Mouse (Mus musculus): ENCODE data around the gene Def6. TPM values are rescaled to one million over a fixed set of nuclear protein-coding genes. Genes with fewer than 3 reads are reported as not detected.

Gene Def6
- polyA plus RNA-seq, 1 experiment from 2014 or later = 27.3 TPM

DNA sequence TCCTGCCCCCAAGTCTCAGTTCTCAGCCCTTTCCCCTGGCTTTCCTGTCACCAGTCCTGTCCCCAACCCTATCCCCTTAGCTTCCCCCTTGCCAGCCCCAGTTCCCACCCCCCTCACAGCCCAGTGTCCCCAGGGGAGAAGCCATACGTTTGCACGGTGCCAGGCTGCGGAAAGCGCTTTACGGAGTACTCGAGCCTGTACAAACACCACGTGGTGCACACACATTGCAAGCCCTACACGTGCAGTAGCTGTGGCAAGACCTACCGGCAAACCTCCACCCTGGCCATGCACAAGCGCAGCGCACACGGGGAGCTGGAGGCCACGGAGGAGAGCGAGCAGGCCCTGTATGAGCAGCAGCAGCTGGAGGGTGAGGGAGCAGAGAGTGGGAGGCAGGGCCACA, 5.6 kb upstream of the Def6 start:
- Histone ChIP-seq H3K4me3 (ENCODE audit: low read depth, low read length) (no peak overlapping the region), H3K4me2 (no peak overlapping the region), H3K4me1 (replicated peaks; ENCODE audit: control insufficient read depth, insufficient read depth, low read length) (peaks cover 3% of the 10 kb centered on the region), H3K9ac (ENCODE audit: low read depth, low read length) (no peak overlapping the region), H3K27me3 (replicated peaks; ENCODE audit: control insufficient read depth, insufficient read depth, low read length) (no peaks in the 10 kb centered on the region), H3K27ac (ENCODE audit: low read depth, low read length) (no peak overlapping the region), H3K36me3 (ENCODE audit: control insufficient read depth, insufficient read depth, low read length) (peaks cover 10% of the 10 kb centered on the region; the same call in 1 of the 2 replicates), H3K9me3 (ENCODE audit: control insufficient read depth, low read length) (no peaks in the 10 kb centered on the region)
- no peak for ATAC-seq (replicated peaks; ENCODE audit: low FRiP score)
- DNase-seq (ENCODE audit: low spot score) = no peak
- 81% methylated on average over 14 of the region's 14 CpGs for WGBS

DNA sequence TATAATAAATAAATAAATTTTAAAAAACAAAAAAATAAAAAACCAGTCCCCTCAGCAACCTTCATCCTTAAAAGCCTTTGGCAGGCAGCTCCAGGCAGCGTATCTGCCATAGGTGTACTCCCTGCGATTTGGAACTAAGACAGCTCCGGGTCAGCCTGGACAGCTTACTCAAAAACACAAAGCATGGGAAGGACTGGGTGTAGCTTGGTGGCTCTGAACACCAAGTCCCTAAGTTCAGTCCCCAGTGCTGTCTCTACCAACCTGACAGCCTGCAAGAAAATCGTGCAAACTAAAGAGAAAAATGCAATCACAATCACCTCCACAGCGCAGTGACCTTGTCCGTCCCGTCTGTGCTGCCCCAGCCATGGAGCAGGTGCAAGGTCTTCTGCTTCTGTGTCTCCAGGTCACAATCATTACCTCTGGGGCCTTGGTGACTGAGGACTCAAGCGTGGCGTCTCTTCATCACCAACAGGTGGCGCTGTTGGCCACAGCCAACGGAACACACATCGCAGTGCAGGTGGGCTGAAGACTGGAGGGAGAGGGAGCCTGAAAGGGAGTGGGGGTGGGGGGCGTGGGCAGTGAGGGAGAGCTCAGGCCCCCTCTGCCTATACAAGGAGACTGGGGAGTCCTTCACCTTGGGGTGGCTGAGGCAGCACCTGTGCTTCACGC, 3.4 kb upstream of the Def6 start:
- Histone ChIP-seq H3K4me3 (ENCODE audit: low read depth, low read length) (no peak overlapping the region), H3K4me1 (replicated peaks; ENCODE audit: control insufficient read depth, insufficient read depth, low read length) (peaks cover 14% of the 10 kb centered on the region), H3K4me2 (no peak overlapping the region), H3K36me3 (ENCODE audit: control insufficient read depth, insufficient read depth, low read length) (peaks cover 10% of the 10 kb centered on the region; the same call in 1 of the 2 replicates), H3K27me3 (replicated peaks; ENCODE audit: control insufficient read depth, insufficient read depth, low read length) (no peaks in the 10 kb centered on the region), H3K9me3 (ENCODE audit: control insufficient read depth, low read length) (no peaks in the 10 kb centered on the region), H3K9ac (ENCODE audit: low read depth, low read length) (no peak overlapping the region), H3K27ac (ENCODE audit: low read depth, low read length) (no peak overlapping the region)
- 35% methylated on average over 14 of the region's 14 CpGs for whole genome bisulfite sequencing
- ATAC-seq (replicated peaks; ENCODE audit: low FRiP score) (no peak), DNase-seq (ENCODE audit: low spot score) (no peak)

DNA sequence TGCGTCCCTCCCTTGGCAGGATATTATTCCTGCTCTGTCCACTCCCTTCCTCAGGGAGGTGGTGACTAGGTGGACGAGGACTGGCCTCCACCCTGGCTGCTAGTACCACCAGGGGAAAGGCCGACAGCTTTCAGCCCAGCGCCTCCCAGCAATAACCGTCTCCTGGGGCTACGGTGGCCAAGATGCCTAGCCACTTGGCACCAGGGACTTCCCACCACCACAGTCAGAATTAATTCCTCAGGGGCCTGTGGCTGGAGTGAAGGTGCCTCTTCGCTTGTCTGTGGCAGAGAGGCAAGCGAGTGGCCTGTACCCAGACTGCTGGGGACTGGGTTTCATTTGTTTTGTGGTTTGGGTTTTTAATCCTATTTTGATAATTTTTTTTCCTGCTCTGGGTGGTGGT, 2.1 kb upstream of the Def6 start:
- DNase-seq (ENCODE audit: low spot score) (no peak), ATAC-seq (replicated peaks; ENCODE audit: low FRiP score) (no peak)
- H3K9ac ChIP-seq (ENCODE audit: low read depth, low read length) = no peak overlapping the region
- H3K4me2 ChIP-seq = no peak overlapping the region
- 88% methylated on average over 8 of the region's 8 CpGs for WGBS
- H3K4me1 ChIP-seq (replicated peaks; ENCODE audit: control insufficient read depth, insufficient read depth, low read length) = peaks cover 20% of the 10 kb centered on the region
- no peak overlapping the region for H3K27ac ChIP-seq (ENCODE audit: low read depth, low read length)
- no peaks in the 10 kb centered on the region for H3K9me3 ChIP-seq (ENCODE audit: control insufficient read depth, low read length)
- H3K4me3 ChIP-seq (ENCODE audit: low read depth, low read length) = no peak overlapping the region
- peaks cover 9% of the 10 kb centered on the region; the same call in 1 of the 2 replicates for H3K36me3 ChIP-seq (ENCODE audit: control insufficient read depth, insufficient read depth, low read length)
- no peaks in the 10 kb centered on the region for H3K27me3 ChIP-seq (replicated peaks; ENCODE audit: control insufficient read depth, insufficient read depth, low read length)

DNA sequence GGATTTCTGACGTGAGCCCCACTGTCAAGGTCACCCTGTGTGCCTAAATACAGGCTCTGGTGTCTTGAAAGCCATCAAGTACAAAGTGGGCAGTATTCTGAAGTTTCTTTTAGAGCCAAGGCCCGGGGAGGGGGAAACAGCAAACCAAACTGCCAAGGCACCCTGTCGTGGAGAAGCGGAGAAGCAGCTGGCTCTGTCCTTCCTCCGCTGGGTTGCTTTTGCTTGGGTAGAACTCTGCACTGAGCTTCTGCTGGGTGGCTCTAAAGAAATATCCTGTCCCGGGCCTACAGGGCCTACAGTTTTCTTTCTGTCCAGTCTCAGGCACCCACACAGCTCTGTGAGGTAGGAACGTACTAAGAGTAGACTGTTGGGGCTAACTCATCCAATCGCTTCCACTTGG, 486 bp upstream of the Def6 start:
- Histone ChIP-seq H3K4me1 (replicated peaks; ENCODE audit: control insufficient read depth, insufficient read depth, low read length) (peaks cover 29% of the 10 kb centered on the region), H3K9ac (ENCODE audit: low read depth, low read length) (peak overlapping the region; percentile 84), H3K4me3 (ENCODE audit: low read depth, low read length) (peak overlapping the region; percentile 63; the same call in 1 of the 2 replicates), H3K4me2 (peak overlapping the region; percentile 89), H3K27ac (ENCODE audit: low read depth, low read length) (peak overlapping the region; percentile 86), H3K27me3 (replicated peaks; ENCODE audit: control insufficient read depth, insufficient read depth, low read length) (no peaks in the 10 kb centered on the region), H3K36me3 (ENCODE audit: control insufficient read depth, insufficient read depth, low read length) (no peaks in the 10 kb centered on the region), H3K9me3 (ENCODE audit: control insufficient read depth, low read length) (no peaks in the 10 kb centered on the region)
- WGBS = 58% methylated on average over 8 of the region's 8 CpGs
- ATAC-seq (replicated peaks; ENCODE audit: low FRiP score) (no peak), DNase-seq (ENCODE audit: low spot score) (no peak)

DNA sequence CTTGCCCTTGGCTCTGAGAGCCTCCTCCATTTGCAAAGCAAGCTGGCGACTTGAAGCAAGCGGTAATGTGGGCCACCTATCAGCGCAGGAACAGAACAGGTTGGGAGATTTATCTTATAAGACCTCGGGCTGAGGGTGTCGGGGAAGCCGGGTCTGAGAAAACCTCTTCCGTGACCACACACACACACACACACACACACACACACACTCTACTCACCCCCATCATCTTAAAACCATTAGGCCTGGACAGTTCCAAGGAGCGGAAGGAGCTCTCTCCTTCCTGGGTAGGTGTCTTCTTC, 685 bp downstream of the Def6 start:
- ATAC-seq (replicated peaks; ENCODE audit: low FRiP score) (peak; percentile 11; the same call in 1 of the 2 replicates), DNase-seq (ENCODE audit: low spot score) (no peak)
- Histone ChIP-seq H3K27me3 (replicated peaks; ENCODE audit: control insufficient read depth, insufficient read depth, low read length) (no peaks in the 10 kb centered on the region), H3K4me1 (replicated peaks; ENCODE audit: control insufficient read depth, insufficient read depth, low read length) (peaks cover 35% of the 10 kb centered on the region), H3K27ac (ENCODE audit: low read depth, low read length) (peak overlapping the region; percentile 86), H3K36me3 (ENCODE audit: control insufficient read depth, insufficient read depth, low read length) (no peaks in the 10 kb centered on the region), H3K4me3 (ENCODE audit: low read depth, low read length) (peak overlapping the region; percentile 63), H3K9me3 (ENCODE audit: control insufficient read depth, low read length) (no peaks in the 10 kb centered on the region), H3K4me2 (peak overlapping the region; percentile 89), H3K9ac (ENCODE audit: low read depth, low read length) (peak overlapping the region; percentile 84)
- whole genome bisulfite sequencing = 35% methylated on average over 8 of the region's 8 CpGs

DNA sequence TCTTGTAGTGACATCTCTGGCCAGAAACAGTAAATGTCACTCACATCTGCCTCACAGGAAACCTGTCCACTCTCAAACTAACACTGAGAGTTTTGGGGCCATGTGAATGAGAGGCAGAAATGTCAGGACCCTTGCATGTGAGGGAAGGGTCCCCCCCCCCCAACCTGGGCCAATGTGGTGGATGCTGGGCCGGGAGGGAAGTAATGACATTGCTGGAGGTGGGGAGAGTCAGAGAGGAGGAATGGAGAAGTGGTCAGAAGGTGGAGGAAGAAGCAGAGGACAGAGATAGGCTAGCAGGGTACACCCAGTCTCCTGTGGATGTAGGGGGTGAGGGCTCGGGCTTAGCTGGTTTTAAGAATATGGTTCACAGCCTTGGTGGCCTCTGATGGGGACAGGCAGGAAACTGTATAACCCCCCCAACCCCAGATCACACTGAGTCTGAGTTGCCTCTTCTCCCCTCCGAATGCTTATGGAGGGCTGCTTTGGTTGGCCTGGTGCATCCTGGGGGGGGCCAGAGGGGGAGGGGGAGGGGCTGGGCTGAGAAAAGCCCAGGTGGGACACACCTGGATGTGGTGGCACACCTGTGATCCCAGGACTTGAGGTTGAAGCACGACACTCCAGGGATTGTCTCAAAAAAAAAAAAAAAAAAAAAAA, 2.0 kb downstream of the Def6 start:
- peak overlapping the region; percentile 89 for H3K4me2 ChIP-seq
- WGBS = 42% methylated on average over 4 of the region's 4 CpGs
- H3K9ac ChIP-seq (ENCODE audit: low read depth, low read length) = 0 out of 2 replicates have a peak overlapping the region, but pooled peaks have one; percentile 7
- peaks cover 35% of the 10 kb centered on the region for H3K4me1 ChIP-seq (replicated peaks; ENCODE audit: control insufficient read depth, insufficient read depth, low read length)
- DNase-seq (ENCODE audit: low spot score) (no peak), ATAC-seq (replicated peaks; ENCODE audit: low FRiP score) (no peak)
- H3K4me3 ChIP-seq (ENCODE audit: low read depth, low read length) = peak overlapping the region; percentile 63
- no peaks in the 10 kb centered on the region for H3K36me3 ChIP-seq (ENCODE audit: control insufficient read depth, insufficient read depth, low read length)
- no peaks in the 10 kb centered on the region for H3K27me3 ChIP-seq (replicated peaks; ENCODE audit: control insufficient read depth, insufficient read depth, low read length)
- H3K9me3 ChIP-seq (ENCODE audit: control insufficient read depth, low read length) = no peaks in the 10 kb centered on the region
- no peak overlapping the region for H3K27ac ChIP-seq (ENCODE audit: low read depth, low read length)

DNA sequence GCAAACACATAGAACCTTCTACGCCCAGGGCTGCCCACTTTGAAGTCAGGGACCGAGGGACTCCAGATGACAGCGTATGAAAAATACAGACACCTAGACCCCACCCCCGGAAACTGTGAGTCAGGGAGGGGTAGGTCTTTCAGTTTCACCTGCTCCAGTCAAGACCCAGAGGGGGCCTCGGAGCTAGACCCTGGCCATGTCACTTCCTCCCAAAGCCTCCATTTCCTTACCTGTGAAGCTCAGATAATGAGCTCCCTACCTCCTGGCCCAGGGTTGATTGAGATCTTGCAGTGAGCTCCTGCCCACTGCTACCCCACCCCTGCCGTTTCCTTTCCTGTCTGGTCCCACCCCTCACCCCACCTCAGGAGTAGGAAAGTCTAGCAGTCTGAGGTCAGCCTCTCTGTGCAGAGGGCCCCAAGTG, 4.4 kb downstream of the Def6 start:
- H3K4me1 ChIP-seq (replicated peaks; ENCODE audit: control insufficient read depth, insufficient read depth, low read length) = peaks cover 35% of the 10 kb centered on the region
- peak overlapping the region; percentile 0; the same call in 1 of the 2 replicates for H3K27ac ChIP-seq (ENCODE audit: low read depth, low read length)
- no peak overlapping the region for H3K9ac ChIP-seq (ENCODE audit: low read depth, low read length)
- no peak for DNase-seq (ENCODE audit: low spot score)
- H3K4me3 ChIP-seq (ENCODE audit: low read depth, low read length) = no peak overlapping the region
- no peaks in the 10 kb centered on the region for H3K27me3 ChIP-seq (replicated peaks; ENCODE audit: control insufficient read depth, insufficient read depth, low read length)
- H3K36me3 ChIP-seq (ENCODE audit: control insufficient read depth, insufficient read depth, low read length) = no peaks in the 10 kb centered on the region
- H3K9me3 ChIP-seq (ENCODE audit: control insufficient read depth, low read length) = no peaks in the 10 kb centered on the region
- WGBS = 42% methylated on average over 6 of the region's 6 CpGs
- H3K4me2 ChIP-seq = peak overlapping the region; percentile 27
- ATAC-seq (replicated peaks; ENCODE audit: low FRiP score) = peak; percentile 35

DNA sequence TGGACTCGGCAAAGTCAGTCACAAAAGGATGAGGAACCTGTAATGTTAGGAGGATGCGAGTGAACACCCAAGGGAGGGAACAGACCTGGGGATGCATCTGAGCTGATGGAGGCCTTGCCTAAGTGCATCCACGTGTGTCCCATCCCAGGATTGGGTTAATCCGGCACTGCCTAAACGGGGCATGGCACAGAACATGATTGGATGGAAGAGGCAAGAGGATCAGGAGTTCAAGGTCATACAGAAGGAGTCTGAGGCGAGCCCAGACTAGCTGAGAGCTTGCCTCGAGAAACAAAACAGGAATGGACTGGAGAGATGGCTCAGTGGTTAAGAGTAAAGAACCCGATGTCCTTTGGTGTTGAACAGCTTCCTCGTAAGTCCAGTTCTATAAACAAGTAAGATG, 4.8 kb downstream of the Def6 start:
- no peak overlapping the region for H3K9ac ChIP-seq (ENCODE audit: low read depth, low read length)
- no peaks in the 10 kb centered on the region for H3K9me3 ChIP-seq (ENCODE audit: control insufficient read depth, low read length)
- H3K4me3 ChIP-seq (ENCODE audit: low read depth, low read length) = no peak overlapping the region
- peak overlapping the region; percentile 0; the same call in 1 of the 2 replicates for H3K27ac ChIP-seq (ENCODE audit: low read depth, low read length)
- no peak overlapping the region; the same call in 1 of the 2 replicates for H3K4me2 ChIP-seq
- peaks cover 3% of the 10 kb centered on the region; the same call in 1 of the 2 replicates for H3K27me3 ChIP-seq (replicated peaks; ENCODE audit: control insufficient read depth, insufficient read depth, low read length)
- DNase-seq (ENCODE audit: low spot score) = no peak
- H3K36me3 ChIP-seq (ENCODE audit: control insufficient read depth, insufficient read depth, low read length) = no peaks in the 10 kb centered on the region
- no peak for ATAC-seq (replicated peaks; ENCODE audit: low FRiP score)
- peaks cover 36% of the 10 kb centered on the region for H3K4me1 ChIP-seq (replicated peaks; ENCODE audit: control insufficient read depth, insufficient read depth, low read length)
- WGBS = 56% methylated on average over 9 of the region's 9 CpGs

DNA sequence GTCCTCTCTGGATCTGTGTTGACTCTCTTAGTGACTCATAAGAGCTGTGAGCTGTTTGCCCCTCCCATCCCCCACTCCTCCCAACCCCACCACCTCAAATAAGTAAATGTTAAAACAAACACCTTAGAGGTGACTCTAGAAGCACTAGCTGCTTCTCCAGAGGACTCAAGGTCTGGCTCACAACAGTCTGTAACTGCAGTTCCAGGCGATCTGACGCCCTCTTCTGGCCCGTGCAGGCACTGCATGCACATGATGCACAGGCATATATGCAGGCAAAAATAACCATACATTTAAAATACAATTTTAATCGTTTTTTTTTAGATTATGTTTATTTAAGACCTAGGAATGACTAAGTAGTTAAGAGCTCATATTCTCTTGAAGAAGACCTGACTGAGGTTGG, 5.7 kb downstream of the Def6 start:
- Histone ChIP-seq H3K9me3 (ENCODE audit: control insufficient read depth, low read length) (no peaks in the 10 kb centered on the region), H3K27ac (ENCODE audit: low read depth, low read length) (no peak overlapping the region), H3K4me3 (ENCODE audit: low read depth, low read length) (no peak overlapping the region), H3K36me3 (ENCODE audit: control insufficient read depth, insufficient read depth, low read length) (no peaks in the 10 kb centered on the region), H3K4me2 (no peak overlapping the region), H3K27me3 (replicated peaks; ENCODE audit: control insufficient read depth, insufficient read depth, low read length) (peaks cover 3% of the 10 kb centered on the region; the same call in 1 of the 2 replicates), H3K9ac (ENCODE audit: low read depth, low read length) (no peak overlapping the region), H3K4me1 (replicated peaks; ENCODE audit: control insufficient read depth, insufficient read depth, low read length) (peaks cover 38% of the 10 kb centered on the region)
- DNase-seq (ENCODE audit: low spot score) (no peak), ATAC-seq (replicated peaks; ENCODE audit: low FRiP score) (no peak)
- 20% methylated on average over 4 of the region's 4 CpGs for WGBS

Data from liver, embryonic 11.5 days (tissue).